12 mouse cellular contexts compared by ENCODE assay signal in genomic region chr3:41038297-41038916, GRCm38 (mm10).
"Had no signal": no experiment of that assay in that cellular context is flagged by ENCODE, and none has a peak within 500 bp of the region (broad histone marks: within the 10 kb centered on the region; RNA-seq: fewer than 3 reads in every experiment).

No protein-coding gene starts in this region.

- DNase-seq: kidney, adult 11 months; kidney, adult 8-10 months; kidney, postnatal 10 days; kidney, postnatal 36 days; liver; lung, adult 18-20 months; lung, postnatal 10 days; lung, postnatal 36 days; thymus, postnatal 25 days had no signal

- ATAC-seq: liver, embryonic 12.5 days; midbrain, embryonic 13.5 days; midbrain, embryonic 16.5 days had no signal
